Mouse (Mus musculus) heart, postnatal 10 days (tissue): ENCODE measurements around the gene Rasa3. TPM values are rescaled to one million over a fixed set of nuclear protein-coding genes. Genes with fewer than 3 reads are reported as not detected.

Experiments used
- DNase-seq, 2 experiments: peaks; one replicate each; pipeline ENCODE4 v3.0.0; 2021
- intact Hi-C: fragments of 180-260 bp; cut with DNase I; formaldehyde crosslinking; loops from one replicate; pipeline ENCODE4 v1.15.1; 2025
- total RNA-seq, 2 experiments: library from RNA; stranded (reverse); gene quantifications; 2 replicates each; pipeline ENCODE4 v1.2.3; 2021

Gene Rasa3
- total RNA-seq, 2 experiments from 2014 or later, result 22.3 to 25.1 TPM

GRCm38 (mm10) chr8:13584652-13585051 is 92.8 kb downstream of the Rasa3 start:
- no peak for DNase-seq
- intact Hi-C loops, result no loop called here

GRCm38 (mm10) chr8:13577869-13578268 is 99.5 kb downstream of the Rasa3 start:
- DNase-seq, result no peak
- intact Hi-C loops, result no loop called here

GRCm38 (mm10) chr8:13571999-13572398 is 105.4 kb downstream of the Rasa3 start:
- intact Hi-C loops, result no loop called here
- DNase-seq, result no peak

GRCm38 (mm10) chr8:13562118-13562517 is 115.3 kb downstream of the Rasa3 start, which contains the start of gene 1700029H14Rik:
Gene 1700029H14Rik (minus strand): TSS chr8:13562461.
- intact Hi-C loops, result no loop called here

GRCm38 (mm10) chr8:13557526-13557925 is 119.9 kb downstream of the Rasa3 start:
- intact Hi-C loops, result loop anchor here (5.0 kb wide), 1 partner anchor 40 kb away; no protein-coding TSS in a partner anchor
- DNase-seq, result no peak

More at GRCm38 (mm10) chr8:13562118-13562517, 115.3 kb downstream of the Rasa3 start, which contains the start of gene 1700029H14Rik:
- DNase-seq, result peak; percentile 37 to 46

- intact Hi-C loops, result loop anchor here (1.0 to 5.0 kb wide), 4 partner anchors 127 to 338 kb away; no protein-coding TSS in a partner anchor
- DNase-seq, result no peak
Measured at GRCm38 (mm10) chr8:13551574-13551830, 125.9 kb downstream of the Rasa3 start.

- intact Hi-C loops, result loop anchor here (1.0 to 5.0 kb wide), 4 partner anchors 128 to 338 kb away; no protein-coding TSS in a partner anchor
- peak; percentile 94 to 96 for DNase-seq
Measured at GRCm38 (mm10) chr8:13550718-13551573, 126.5 kb downstream of the Rasa3 start.

- DNase-seq, result peak; percentile 83 to 85
- intact Hi-C loops, result loop anchor here (1.0 to 5.0 kb wide), 4 partner anchors 57 to 136 kb away; partner anchors contain the start of gene Gas6
Measured at GRCm38 (mm10) chr8:13548831-13549230, 128.6 kb downstream of the Rasa3 start.

- intact Hi-C loops, result loop anchor here (1.0 to 5.0 kb wide), 4 partner anchors 56 to 135 kb away; partner anchors contain the start of gene Gas6
- DNase-seq, result peak; percentile 71 to 77
Measured at GRCm38 (mm10) chr8:13548235-13548634, 129.2 kb downstream of the Rasa3 start.

GRCm38 (mm10) chr8:13546421-13546820 is 131.0 kb downstream of the Rasa3 start:
- intact Hi-C loops, result loop anchor here (5.0 kb wide), 2 partner anchors 54 to 74 kb away; partner anchors contain the start of gene Gas6
- DNase-seq, result no peak

- intact Hi-C loops, result no loop called here
- DNase-seq, result no peak
Measured at GRCm38 (mm10) chr8:13541526-13541925, 135.9 kb downstream of the Rasa3 start.

GRCm38 (mm10) chr8:13540122-13540521 is 137.3 kb downstream of the Rasa3 start:
- intact Hi-C loops, result no loop called here
- DNase-seq, result no peak

GRCm38 (mm10) chr8:13538821-13539220 is 138.6 kb downstream of the Rasa3 start:
- intact Hi-C loops, result no loop called here
- peak; percentile 74 to 82 for DNase-seq

GRCm38 (mm10) chr8:13537102-13537501 is 140.3 kb downstream of the Rasa3 start:
- no peak for DNase-seq
- intact Hi-C loops, result no loop called here

GRCm38 (mm10) chr8:13533123-13533522 is 144.3 kb downstream of the Rasa3 start:
- DNase-seq, result no peak
- intact Hi-C loops, result no loop called here

GRCm38 (mm10) chr8:13531602-13532171 is 145.7 kb downstream of the Rasa3 start:
- intact Hi-C loops, result no loop called here
- peak; percentile 37 to 45 for DNase-seq

- intact Hi-C loops, result no loop called here
- DNase-seq, result peak; percentile 92 to 94
Measured at GRCm38 (mm10) chr8:13530941-13531340, 146.5 kb downstream of the Rasa3 start.

- intact Hi-C loops, result no loop called here
- no peak for DNase-seq
Measured at GRCm38 (mm10) chr8:13530401-13530800, 147.0 kb downstream of the Rasa3 start.

GRCm38 (mm10) chr8:13529891-13530316 is 147.5 kb downstream of the Rasa3 start:
- intact Hi-C loops, result loop anchor here (2.0 kb wide), 1 partner anchor 37 kb away; no protein-coding TSS in a partner anchor
- DNase-seq, result peak; percentile 91 to 92

- DNase-seq, result no peak
- intact Hi-C loops, result loop anchor here (2.0 kb wide), 1 partner anchor 36 kb away; no protein-coding TSS in a partner anchor
Measured at GRCm38 (mm10) chr8:13529011-13529840, 148.2 kb downstream of the Rasa3 start.
